Mouse (Mus musculus) embryonic facial prominence, embryonic 13.5 days (tissue): ENCODE measurements around the gene Proser3. TPM values are rescaled to one million over a fixed set of nuclear protein-coding genes. Genes with fewer than 3 reads are reported as not detected.
"Not testable (repeated sequence)": the region's sequence is repeated elsewhere in the genome, so short reads cannot be mapped to it uniquely, and the experiment has no call there.

Experiments used
- ATAC-seq: fragments of 200-750 bp; cut with Nextera tagmentation; 2 replicates; pipeline ENCODE4 v1.8.0; 2017; ENCODE audit warnings: low read depth; ENCODE audit not compliant: insufficient number of reproducible peaks, insufficient read depth, low FRiP score, low TSS enrichment
- H3K27ac ChIP-seq: fragments of 300-500 bp; sonication (generic); 2 replicates; pipeline ENCODE4 v1.5.1; 2015; ENCODE audit warnings: moderate library complexity, mild to moderate bottlenecking, inconsistent platforms
- H3K27me3 ChIP-seq: fragments of 300-500 bp; sonication (generic); 2 replicates; pipeline ENCODE4 v1.6.1; 2015; ENCODE audit warnings: mild to moderate bottlenecking, inconsistent platforms
- H3K36me3 ChIP-seq: fragments of 300-500 bp; sonication (generic); 2 replicates; pipeline ENCODE4 v1.6.1; 2015; ENCODE audit warnings: mild to moderate bottlenecking, inconsistent platforms
- H3K4me1 ChIP-seq: fragments of 300-500 bp; sonication (generic); 2 replicates; pipeline ENCODE4 v1.6.1; 2015; ENCODE audit warnings: inconsistent platforms
- H3K4me2 ChIP-seq: fragments of 300-500 bp; sonication (generic); 2 replicates; pipeline ENCODE4 v1.6.1; 2015; ENCODE audit warnings: moderate library complexity, mild to moderate bottlenecking, inconsistent platforms
- H3K4me3 ChIP-seq: fragments of 300-500 bp; sonication (generic); 2 replicates; pipeline ENCODE4 v1.5.1; 2015; ENCODE audit warnings: mild to moderate bottlenecking, inconsistent platforms
- H3K9ac ChIP-seq: fragments of 300-500 bp; sonication (generic); 2 replicates; pipeline ENCODE4 v1.6.1; 2015; ENCODE audit warnings: mild to moderate bottlenecking, inconsistent platforms
- H3K9me3 ChIP-seq: fragments of 300-500 bp; sonication (generic); 2 replicates; pipeline ENCODE4 v1.6.1; 2016; ENCODE audit warnings: inconsistent platforms
- WGBS: fragments of 180-500 bp; shearing (Covaris S2); methylation state at CpG from one replicate; pipeline ENCODE4 v1.1.7; 2015; ENCODE audit warnings: mixed read lengths; 5-methylcytosine and 5-hydroxymethylcytosine counted together
- microRNA-seq: library from miRNA; unstranded; fragments of <30 nt; microRNA quantifications from one replicate; pipeline ENCODE4, GENCODE M21; 2016
- polyA plus RNA-seq: library from polyadenylated mRNA; unstranded; fragments of >200 nt; fragmentation: Nextera tagmentation; extraction: Ambion mirVana; gene quantifications from 2 replicates; pipeline ENCODE4 v1.2.1, GENCODE M21; 2015

Gene Proser3
- polyA plus RNA-seq, 1 experiment from 2014 or later = 17.4 TPM

- no peak overlapping the region for H3K4me3 ChIP-seq
- H3K9ac ChIP-seq = no peak overlapping the region
- ATAC-seq = no peak
- 54% methylated on average over 24 of the region's 24 CpGs for WGBS
- H3K9me3 ChIP-seq = no peaks in the 10 kb centered on the region
- H3K4me2 ChIP-seq = no peak overlapping the region
- H3K27me3 ChIP-seq = no peaks in the 10 kb centered on the region
- H3K27ac ChIP-seq = no peak overlapping the region
- H3K36me3 ChIP-seq = no peaks in the 10 kb centered on the region
- H3K4me1 ChIP-seq = no peaks in the 10 kb centered on the region
Observed at GRCm38 (mm10) chr7:30515003-30515760, 36.9 kb downstream of the Proser3 start.

GRCm38 (mm10) chr7:30508061-30508460, 44.0 kb downstream of the Proser3 start:
- no peak overlapping the region for H3K4me3 ChIP-seq
- no peaks in the 10 kb centered on the region for H3K4me1 ChIP-seq
- no peaks in the 10 kb centered on the region for H3K9me3 ChIP-seq
- H3K27ac ChIP-seq = no peak overlapping the region
- no peak overlapping the region for H3K4me2 ChIP-seq
- H3K36me3 ChIP-seq = no peaks in the 10 kb centered on the region
- H3K9ac ChIP-seq = no peak overlapping the region
- H3K27me3 ChIP-seq = no peaks in the 10 kb centered on the region
- ATAC-seq = no peak
- 64% methylated on average over 4 of the region's 4 CpGs for WGBS

GRCm38 (mm10) chr7:30501159-30501558, 50.9 kb downstream of the Proser3 start:
- H3K27ac ChIP-seq, H3K4me2 ChIP-seq, H3K4me3 ChIP-seq, H3K9me3 ChIP-seq, H3K4me1 ChIP-seq, H3K27me3 ChIP-seq, H3K9ac ChIP-seq, ATAC-seq, H3K36me3 ChIP-seq: not testable (repeated sequence)
- 71% methylated on average over 5 of the region's 5 CpGs for WGBS

- H3K9me3 ChIP-seq, H3K9ac ChIP-seq, H3K4me1 ChIP-seq, H3K4me2 ChIP-seq, H3K27ac ChIP-seq, ATAC-seq, H3K27me3 ChIP-seq, H3K4me3 ChIP-seq, H3K36me3 ChIP-seq: not testable (repeated sequence)
- WGBS = 51% methylated on average over 5 of the region's 5 CpGs
Observed at GRCm38 (mm10) chr7:30495506-30496042, 56.5 kb downstream of the Proser3 start.

GRCm38 (mm10) chr7:30493401-30493931, 58.6 kb downstream of the Proser3 start, which contains the start of gene Prodh2:
Gene Prodh2, plus strand, starts transcription at chr7:30493622.
- Histone ChIP-seq H3K27ac (no peak within 1 kb of the TSS), H3K9me3 (no peaks in the 10 kb centered on the region), H3K27me3 (peaks cover 14% of the 10 kb centered on the region), H3K9ac (no peak within 1 kb of the TSS), H3K36me3 (no peaks in the 10 kb centered on the region), H3K4me2 (no peak within 1 kb of the TSS), H3K4me1 (0 out of 2 replicates have a peak, but pooled peaks cover 3% of the 10 kb centered on the region), H3K4me3 (no peak within 1 kb of the TSS)
- no peak for ATAC-seq
- WGBS = 63% methylated on average over 11 of the region's 11 CpGs

GRCm38 (mm10) chr7:30492765-30493164, 59.3 kb downstream of the Proser3 start:
- H3K9me3 ChIP-seq = no peaks in the 10 kb centered on the region
- H3K4me3 ChIP-seq = no peak overlapping the region
- H3K27me3 ChIP-seq = peaks cover 14% of the 10 kb centered on the region
- H3K27ac ChIP-seq = no peak overlapping the region
- no peak for ATAC-seq
- H3K4me1 ChIP-seq = 0 out of 2 replicates have a peak, but pooled peaks cover 3% of the 10 kb centered on the region
- WGBS = 18% methylated on average over 4 of the region's 4 CpGs
- no peak overlapping the region for H3K9ac ChIP-seq
- no peak overlapping the region for H3K4me2 ChIP-seq
- no peaks in the 10 kb centered on the region for H3K36me3 ChIP-seq

- 17% methylated on average over 6 of the region's 6 CpGs for WGBS
- no peak overlapping the region for H3K9ac ChIP-seq
- 0 out of 2 replicates have a peak, but pooled peaks cover 3% of the 10 kb centered on the region for H3K4me1 ChIP-seq
- no peaks in the 10 kb centered on the region for H3K9me3 ChIP-seq
- H3K4me3 ChIP-seq = no peak overlapping the region
- peak overlapping the region; percentile 34 for H3K4me2 ChIP-seq
- peaks cover 14% of the 10 kb centered on the region for H3K27me3 ChIP-seq
- no peak for ATAC-seq
- no peaks in the 10 kb centered on the region for H3K36me3 ChIP-seq
- no peak overlapping the region for H3K27ac ChIP-seq
Observed at GRCm38 (mm10) chr7:30490957-30491307, 61.2 kb downstream of the Proser3 start.

GRCm38 (mm10) chr7:30490251-30490956, 61.7 kb downstream of the Proser3 start:
- Histone ChIP-seq H3K36me3 (no peaks in the 10 kb centered on the region), H3K9ac (no peak overlapping the region), H3K9me3 (no peaks in the 10 kb centered on the region), H3K4me3 (no peak overlapping the region), H3K27ac (no peak overlapping the region), H3K4me1 (0 out of 2 replicates have a peak, but pooled peaks cover 3% of the 10 kb centered on the region), H3K4me2 (no peak overlapping the region), H3K27me3 (peaks cover 14% of the 10 kb centered on the region)
- ATAC-seq = no peak
- 28% methylated on average over 16 of the region's 16 CpGs for WGBS

Small RNA genes within 50 kb of the gene (microRNA-seq; reads per million reads assigned to microRNA genes)
- gene Gm38670 (1.7 reads per million), gene Mir3569 (not detected)

Other genes with a start within 250 kb of the Proser3 start
- 91.8 and 104 TPM in 2 replicates for gene Alkbh6, start 243.6 kb downstream of the Proser3 start, polyA plus RNA-seq
- 54.6 and 59.4 TPM in 2 replicates for gene Syne4, start 237.5 kb downstream of the Proser3 start, polyA plus RNA-seq
- 5.1 TPM in 1 of 2 replicates, not detected in the other for gene E130208F15Rik, start 230.6 kb downstream of the Proser3 start, polyA plus RNA-seq
- gene Sdhaf1, start 228.4 kb downstream of the Proser3 start, polyA plus RNA-seq = 19.2 and 22.5 TPM in 2 replicates
- 5.8 and 7.5 TPM in 2 replicates for gene Lrfn3, start 189.5 kb downstream of the Proser3 start, polyA plus RNA-seq
- gene Tyrobp, start 138.5 kb downstream of the Proser3 start, polyA plus RNA-seq = 38.9 and 40.9 TPM in 2 replicates
- gene Hcst, start 132.4 kb downstream of the Proser3 start, polyA plus RNA-seq = 0.72 and 0.91 TPM in 2 replicates
- 1.8 and 2.5 TPM in 2 replicates for gene Nfkbid, start 130.6 kb downstream of the Proser3 start, polyA plus RNA-seq
- 53.4 and 54.1 TPM in 2 replicates for gene Aplp1, start 106.8 kb downstream of the Proser3 start, polyA plus RNA-seq
- gene Kirrel2, start 94.6 kb downstream of the Proser3 start, polyA plus RNA-seq = 0.17 and 0.52 TPM in 2 replicates
- gene Nphs1, start 94.0 kb downstream of the Proser3 start, polyA plus RNA-seq = 0.13 and 0.36 TPM in 2 replicates
- gene Prodh2, start 58.7 kb downstream of the Proser3 start, polyA plus RNA-seq = 0.73 TPM in 1 of 2 replicates, not detected in the other
- gene Arhgap33, start 17.2 kb downstream of the Proser3 start, polyA plus RNA-seq = 16.4 and 17.5 TPM in 2 replicates
- gene Hspb6, start 121 bp downstream of the Proser3 start, polyA plus RNA-seq = 16.5 and 21.0 TPM in 2 replicates
- 44.1 and 47.7 TPM in 2 replicates for gene Lin37, start 7.5 kb upstream of the Proser3 start, polyA plus RNA-seq
- gene U2af1l4, start 11.0 kb upstream of the Proser3 start, polyA plus RNA-seq = 97.0 and 104 TPM in 2 replicates
- 14.9 and 15.4 TPM in 2 replicates for gene Gm49396, start 11.0 kb upstream of the Proser3 start, polyA plus RNA-seq
- 131 and 138 TPM in 2 replicates for gene Psenen, start 11.3 kb upstream of the Proser3 start, polyA plus RNA-seq
- gene Igflr1, start 13.1 kb upstream of the Proser3 start, polyA plus RNA-seq = 4.3 and 4.8 TPM in 2 replicates
- gene Kmt2b, start 36.4 kb upstream of the Proser3 start, polyA plus RNA-seq = 9.3 and 13.8 TPM in 2 replicates
- gene Zbtb32, start 46.6 kb upstream of the Proser3 start, polyA plus RNA-seq = 0.27 and 0.29 TPM in 2 replicates
- 0.28 and 0.55 TPM in 2 replicates for gene Upk1a, start 60.5 kb upstream of the Proser3 start, polyA plus RNA-seq
- gene Cox6b1, start 73.9 kb upstream of the Proser3 start, polyA plus RNA-seq = 818 and 841 TPM in 2 replicates
- gene Etv2, start 83.6 kb upstream of the Proser3 start, polyA plus RNA-seq = not detected in 2 replicates
- gene Rbm42, start 98.0 kb upstream of the Proser3 start, polyA plus RNA-seq = 128 and 139 TPM in 2 replicates
- gene Haus5, start 112.7 kb upstream of the Proser3 start, polyA plus RNA-seq = 51.0 and 51.3 TPM in 2 replicates
- not detected in 2 replicates for gene Pmis2, start 119.3 kb upstream of the Proser3 start, polyA plus RNA-seq
- gene 2200002J24Rik, start 146.6 kb upstream of the Proser3 start, polyA plus RNA-seq = not detected in 2 replicates
- gene Atp4a, start 159.9 kb upstream of the Proser3 start, polyA plus RNA-seq = 0.10 and 0.17 TPM in 2 replicates
- 181 and 185 TPM in 2 replicates for gene Tmem147, start 177.2 kb upstream of the Proser3 start, polyA plus RNA-seq
- 0.74 and 0.90 TPM in 2 replicates for gene Gapdhs, start 191.4 kb upstream of the Proser3 start, polyA plus RNA-seq
- gene Sbsn, start 199.2 kb upstream of the Proser3 start, polyA plus RNA-seq = 2.5 and 3.3 TPM in 2 replicates
- 14.5 and 22.3 TPM in 2 replicates for gene Dmkn, start 211.5 kb upstream of the Proser3 start, polyA plus RNA-seq
- 72.6 and 127 TPM in 2 replicates for gene Krtdap, start 235.6 kb upstream of the Proser3 start, polyA plus RNA-seq